Comparison of ENCODE assay signal across 27 mouse cellular contexts in the genomic region with DNA sequence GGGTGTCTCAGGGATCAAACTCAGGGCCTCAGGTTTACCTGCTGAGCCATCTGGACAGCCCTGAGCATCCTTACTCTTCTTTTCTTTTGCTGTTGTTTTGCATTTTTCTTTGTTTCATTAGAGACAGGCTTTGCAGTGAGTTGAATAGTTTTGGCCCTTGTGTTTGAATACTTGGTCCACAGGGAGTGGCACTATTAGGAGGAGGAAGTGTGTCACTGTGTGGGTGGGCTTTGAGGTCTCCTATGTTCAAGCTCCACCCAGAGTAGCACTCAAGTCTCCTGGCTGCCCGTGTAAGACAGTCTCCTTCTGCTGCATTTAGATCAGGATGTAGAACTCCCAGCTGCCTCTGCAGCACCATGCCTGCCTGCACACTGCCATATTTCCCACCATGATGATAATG. TPM values are rescaled to one million over a fixed set of nuclear protein-coding genes. Genes with fewer than 3 reads are reported as not detected.
DNase-seq lines count a peak whose midpoint lies in the region; ATAC-seq and TF ChIP-seq lines count a peak whose summit lies in the region.
"Had no signal": no experiment of that assay in that cellular context is flagged by ENCODE, and none has a peak within 500 bp of the region (broad histone marks: within the 10 kb centered on the region; RNA-seq: fewer than 3 reads in every experiment).

No protein-coding gene starts in this region.

- no peak for TF ChIP-seq CTCF in MEL (IDR thresholded peaks at IDR 0.05 in 2 of 3, conservative IDR thresholded peaks at IDR 0.05 in 1 of 3; ENCODE audit: control insufficient read depth in 1 of 3, insufficient read depth in 1 of 3, low read depth in 2 of 3, low read length in 3 of 3, poor library complexity in 1 of 3, severe bottlenecking in 1 of 3)

- H3K9me3 ChIP-seq in MEL (replicated peaks; ENCODE audit: insufficient read depth, low read length): no peaks in the 10 kb centered on the region
- no peaks in the 10 kb centered on the region for H3K9me3 ChIP-seq in kidney, embryonic 16.5 days (ENCODE audit: low read length)
- H3K9me3 ChIP-seq: embryonic facial prominence, embryonic 13.5 days; embryonic facial prominence, embryonic 15.5 days; forebrain, embryonic 10.5 days; forebrain, embryonic 12.5 days; G1E had no signal

- no peak for ATAC-seq in kidney, embryonic 16.5 days (ENCODE audit: low FRiP score, low TSS enrichment)
- ATAC-seq: forebrain, embryonic 14.5 days; forebrain, embryonic 16.5 days had no signal

- WGBS in kidney, embryonic 16.5 days: 38% methylated on average over 1 of the region's 1 CpGs

- no peak overlapping the region for H3K4me3 ChIP-seq in MEL (ENCODE audit: control insufficient read depth in 1 of 2, insufficient read depth in 1 of 2, low read depth in 2 of 2, low read length in 2 of 2)
- H3K4me3 ChIP-seq in kidney, embryonic 16.5 days (ENCODE audit: low read length): no peak overlapping the region
- H3K4me3 ChIP-seq: embryonic facial prominence, embryonic 13.5 days; embryonic facial prominence, embryonic 15.5 days; erythroblast, embryonic 14.5 days; forebrain, embryonic 10.5 days; forebrain, embryonic 12.5 days had no signal

- TF ChIP-seq EP300 in MEL (IDR thresholded peaks at IDR 0.05; ENCODE audit: low read depth in 1 of 2, low read length in 2 of 2): no peak

- H3K27me3 ChIP-seq in MEL (ENCODE audit: control insufficient read depth in 1 of 2, insufficient read depth in 2 of 2, low read length in 2 of 2): peaks cover 7 to 10% of the 10 kb centered on the region in 2 experiments
- no peaks in the 10 kb centered on the region for H3K27me3 ChIP-seq in kidney, embryonic 16.5 days (ENCODE audit: insufficient read depth, low read length)
- H3K27me3 ChIP-seq: embryonic facial prominence, embryonic 13.5 days; embryonic facial prominence, embryonic 15.5 days; forebrain, embryonic 12.5 days had no signal

- H3K4me1 ChIP-seq in MEL (ENCODE audit: control insufficient read depth in 1 of 2, insufficient read depth in 2 of 2, low read length in 2 of 2): no peaks in the 10 kb centered on the region
- H3K4me1 ChIP-seq in kidney, embryonic 16.5 days (ENCODE audit: insufficient read depth, low read length): no peaks in the 10 kb centered on the region
- H3K4me1 ChIP-seq: embryonic facial prominence, embryonic 13.5 days; embryonic facial prominence, embryonic 15.5 days; forebrain, embryonic 10.5 days; forebrain, embryonic 12.5 days had no signal

- no peak overlapping the region for H3K9ac ChIP-seq in MEL (ENCODE audit: control insufficient read depth, low read depth, low read length, poor library complexity, severe bottlenecking)
- no peak overlapping the region for H3K9ac ChIP-seq in kidney, embryonic 16.5 days (replicated peaks; ENCODE audit: low read length)
- H3K9ac ChIP-seq: embryonic facial prominence, embryonic 13.5 days; embryonic facial prominence, embryonic 15.5 days; forebrain, embryonic 12.5 days had no signal

- no peak for TF ChIP-seq POLR2A in MEL (IDR thresholded peaks at IDR 0.05; ENCODE audit: control insufficient read depth in 1 of 2, insufficient read depth in 1 of 2, low read depth in 1 of 2, low read length in 2 of 2, poor library complexity in 1 of 2)

- no peak overlapping the region for H3K4me2 ChIP-seq in kidney, embryonic 16.5 days (replicated peaks; ENCODE audit: low read depth, low read length)
- H3K4me2 ChIP-seq: embryonic facial prominence, embryonic 13.5 days; embryonic facial prominence, embryonic 15.5 days; forebrain, embryonic 12.5 days had no signal

- DNase-seq in 416B (ENCODE audit: low read depth): peak; percentile 13
- DNase-seq in MEL (ENCODE audit: low read depth, low spot score): peak; percentile 15
- DNase-seq in ZHBTc4 (ENCODE audit: low read depth, low spot score): peak; percentile 55
- DNase-seq in layer of hippocampus, postnatal 14 days (ENCODE audit: low spot score in 2 of 2): no peak
- DNase-seq in ovary, adult 18-20 months (ENCODE audit: low spot score): no peak
- DNase-seq: adrenal gland, adult 2 months; adrenal gland, postnatal 10 days; adrenal gland, postnatal 25 days; cerebellum, adult 11 months; cerebellum, adult 18-20 months; cerebellum, adult 8-10 months; cerebellum, adult 9-11 months; cerebellum, postnatal 14 days; cerebellum, postnatal 36 days; embryo, embryonic 11 days had no signal

- no peaks in the 10 kb centered on the region for H3K79me2 ChIP-seq in MEL (ENCODE audit: control insufficient read depth, insufficient read depth, low read length, poor library complexity)

- H3K36me3 ChIP-seq in MEL (ENCODE audit: control insufficient read depth in 1 of 2, insufficient read depth in 2 of 2, low read length in 2 of 2): no peaks in the 10 kb centered on the region
- H3K36me3 ChIP-seq in kidney, embryonic 16.5 days (ENCODE audit: insufficient read depth, low read length): no peaks in the 10 kb centered on the region
- H3K36me3 ChIP-seq: embryonic facial prominence, embryonic 13.5 days; embryonic facial prominence, embryonic 15.5 days; forebrain, embryonic 10.5 days; forebrain, embryonic 12.5 days; G1E had no signal

- no peak overlapping the region for H3K27ac ChIP-seq in MEL (ENCODE audit: control insufficient read depth, low read depth, low read length)
- H3K27ac ChIP-seq in kidney, embryonic 16.5 days (ENCODE audit: low read length): no peak overlapping the region
- H3K27ac ChIP-seq: embryonic facial prominence, embryonic 13.5 days; embryonic facial prominence, embryonic 15.5 days; forebrain, embryonic 10.5 days; forebrain, embryonic 12.5 days had no signal

- no peak for TF ChIP-seq RAD21 in MEL (IDR thresholded peaks at IDR 0.05; ENCODE audit: low read depth, low read length)

TF ChIP-seq in MEL, 35 proteins besides CTCF, POLR2A, EP300 and RAD21:
- TF ChIP-seq MAFK (IDR thresholded peaks at IDR 0.05; ENCODE audit: borderline replicate concordance, low read depth, low read length) (no peak), UBTF (IDR thresholded peaks at IDR 0.05; ENCODE audit: borderline replicate concordance, insufficient read depth, low read depth, low read length) (no peak), NRF1 (IDR thresholded peaks at IDR 0.05; ENCODE audit: insufficient read depth, low read depth, low read length, poor library complexity, severe bottlenecking) (no peak), TBP (IDR thresholded peaks at IDR 0.05; ENCODE audit: low read depth, low read length) (no peak), TAL1 (IDR thresholded peaks at IDR 0.05; ENCODE audit: low read length) (no peak), TCF12 (IDR thresholded peaks at IDR 0.05; ENCODE audit: low read depth, low read length) (no peak), SMC3 (IDR thresholded peaks at IDR 0.05; ENCODE audit: low read depth, low read length) (no peak), MXI1 (IDR thresholded peaks at IDR 0.05; ENCODE audit: low read depth, low read length) (no peak), ZC3H11A (IDR thresholded peaks at IDR 0.05; ENCODE audit: low read depth, low read length) (no peak), USF2 (IDR thresholded peaks at IDR 0.05; ENCODE audit: borderline replicate concordance in 1 of 2, insufficient read depth in 1 of 2, low read depth in 1 of 2, low read length in 2 of 2) (no peak)

RNA-seq across cellular contexts. Expression of a gene that starts 32.4 kb away (rescaled TPM):
- total RNA-seq in MEL (2012; rRNA removed): not detected in 2 replicates
- not detected for polyA plus RNA-seq in MEL (2012; ENCODE audit: insufficient read depth in 1 of 2, insufficient read length in 2 of 2, low read depth in 1 of 2, low replicate concordance in 2 of 2, missing spikeins in 1 of 2)
- total RNA-seq in layer of hippocampus, postnatal 14 days (2021): under 1 TPM; 0.02 to 0.07 TPM
- 0.02 TPM in 1 of 2 replicates, not detected in the other for polyA plus RNA-seq in kidney, embryonic 16.5 days (2015; fragmentation: Nextera tagmentation; extraction: Ambion mirVana)
- total RNA-seq: common myeloid progenitor, adult 5-6 weeks had no signal
- polyA plus RNA-seq: C2C12; embryonic facial prominence, embryonic 11.5 days; erythroblast, embryonic 14.5 days; forebrain, embryonic 12.5 days; forebrain, embryonic 14.5 days; forebrain, embryonic 16.5 days; G1E had no signal

RNA-seq across cellular contexts. Expression of a gene that starts 35.4 kb away (rescaled TPM):
- 193 and 198 TPM in 2 replicates for total RNA-seq in MEL (2012; rRNA removed)
- polyA plus RNA-seq in MEL (2012; ENCODE audit: insufficient read depth in 1 of 2, insufficient read length in 2 of 2, low read depth in 1 of 2, low replicate concordance in 2 of 2, missing spikeins in 1 of 2): 100 to 1,000 TPM; 168 to 216 TPM
- 10 to 100 TPM; 52.3 to 56.8 TPM for total RNA-seq in layer of hippocampus, postnatal 14 days (2021)
- polyA plus RNA-seq in kidney, embryonic 16.5 days (2015; fragmentation: Nextera tagmentation; extraction: Ambion mirVana): 33.7 and 39.6 TPM in 2 replicates

RNA-seq across cellular contexts. Expression of a gene that starts 59.2 kb away (rescaled TPM):
- 0.88 and 1.1 TPM in 2 replicates for total RNA-seq in MEL (2012; rRNA removed)
- 1 to 10 TPM in 1 of 2 experiments, not detected in 1; 7.9 TPM for polyA plus RNA-seq in MEL (2012; ENCODE audit: insufficient read depth in 1 of 2, insufficient read length in 2 of 2, low read depth in 1 of 2, low replicate concordance in 2 of 2, missing spikeins in 1 of 2)
- 10 to 100 TPM; 18.6 to 18.7 TPM for total RNA-seq in layer of hippocampus, postnatal 14 days (2021)
- 54.7 and 62.1 TPM in 2 replicates for polyA plus RNA-seq in kidney, embryonic 16.5 days (2015; fragmentation: Nextera tagmentation; extraction: Ambion mirVana)

Comparison
In these comparisons a context has a peak if more than half of its experiments do, and no peak if none do; other contexts are left out.
1. DNase-seq: peak in 416B (single experiment), MEL (single experiment) and ZHBTc4 (single experiment); none in layer of hippocampus, postnatal 14 days (0 of 2) and ovary, adult 18-20 months (single experiment).